Mouse (Mus musculus) stomach, postnatal 0 days (tissue): ENCODE results near the gene Otop3. TPM values are rescaled to one million over a fixed set of nuclear protein-coding genes. Genes with fewer than 3 reads are reported as not detected.

Experiments
- ATAC-seq: fragments of 200-750 bp; cut with Nextera tagmentation; 2 replicates; pipeline ENCODE4 v1.8.0; 2017; ENCODE audit not compliant: low FRiP score, low TSS enrichment
- DNase-seq: peaks from one replicate; pipeline ENCODE4 v3.0.0-alpha.2; 2016; ENCODE audit warnings: low spot score
- H3K27ac ChIP-seq: fragments of 300-500 bp; sonication (generic); replicated peaks from 2 replicates; pipeline ENCODE4 v1.5.1; 2014; ENCODE audit warnings: mild to moderate bottlenecking, control low read depth
- H3K27me3 ChIP-seq: fragments of 300-500 bp; sonication (generic); 2 replicates; pipeline ENCODE4 v1.6.1; 2014; ENCODE audit warnings: low read length; ENCODE audit not compliant: control insufficient read depth, insufficient read depth
- H3K36me3 ChIP-seq: fragments of 300-500 bp; sonication (generic); 2 replicates; pipeline ENCODE4 v1.6.1; 2014; ENCODE audit warnings: low read length, mixed read lengths; ENCODE audit not compliant: control insufficient read depth, insufficient read depth
- H3K4me1 ChIP-seq: fragments of 300-500 bp; sonication (generic); replicated peaks from 2 replicates; pipeline ENCODE4 v1.6.1; 2014; ENCODE audit warnings: antibody characterized with exemption; ENCODE audit not compliant: control insufficient read depth, insufficient read depth
- H3K4me2 ChIP-seq: fragments of 300-500 bp; sonication (generic); replicated peaks from 2 replicates; pipeline ENCODE4 v1.6.1; 2014; ENCODE audit warnings: low read depth, mild to moderate bottlenecking, control low read depth, moderate library complexity
- H3K4me3 ChIP-seq: fragments of 300-500 bp; sonication (generic); 2 replicates; pipeline ENCODE4 v1.5.1; 2014; ENCODE audit warnings: low read depth, low read length, control low read depth
- H3K9ac ChIP-seq: fragments of 300-500 bp; sonication (generic); 2 replicates; pipeline ENCODE4 v1.6.1; 2014; ENCODE audit warnings: mild to moderate bottlenecking, low read length, control low read depth, mixed read lengths
- H3K9me3 ChIP-seq: fragments of 300-500 bp; sonication (generic); 2 replicates; pipeline ENCODE4 v1.6.1; 2016; ENCODE audit warnings: low read length; ENCODE audit not compliant: control insufficient read depth
- CTCF ChIP-seq: IDR thresholded peaks from 2 replicates; pipeline ENCODE4 v1.5.1; 2016; ENCODE audit warnings: antibody characterized with exemption, low read depth, mild to moderate bottlenecking, moderate library complexity
- EP300 ChIP-seq: optimal IDR thresholded peaks from 2 replicates; pipeline ENCODE3; 2016; ENCODE audit warnings: antibody characterized with exemption
- WGBS: fragments of 180-500 bp; shearing (Covaris S2); extraction: QIAGEN DNeasy Blood & Tissue Kit; methylation state at CpG from one replicate; pipeline ENCODE4 v1.1.7; 2014; 5-methylcytosine and 5-hydroxymethylcytosine counted together
- polyA plus RNA-seq: library from polyadenylated mRNA; unstranded; fragments of >200 nt; fragmentation: Nextera tagmentation; extraction: Ambion mirVana; gene quantifications from 2 replicates; pipeline ENCODE4 v1.2.1, GENCODE M21; 2015

Otop3 gene
- polyA plus RNA-seq, 1 experiment from 2014 or later: 20.5 TPM

DNA sequence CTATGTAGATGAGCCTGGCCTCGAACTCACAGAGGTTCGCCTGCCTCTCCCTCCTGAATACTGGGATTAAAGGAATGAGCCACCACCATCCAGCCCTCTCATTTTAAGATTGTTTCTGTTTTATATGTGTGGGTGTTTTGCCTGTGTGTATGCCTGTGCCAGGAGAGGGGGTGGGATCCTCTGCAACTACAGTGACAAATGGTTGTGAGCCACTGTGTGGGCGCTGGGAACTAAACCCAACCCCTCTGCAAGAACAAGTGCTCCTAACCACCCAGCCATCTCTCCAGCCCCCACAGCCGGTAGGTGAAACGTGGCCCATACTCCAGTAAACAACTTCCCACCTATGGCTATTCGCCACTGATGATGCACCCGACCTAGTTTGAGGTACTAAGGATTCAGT, 56.8 kb downstream of the Otop3 start:
- 91% methylated on average over 7 of the region's 7 CpGs for WGBS
- no peak for ATAC-seq
- TF ChIP-seq CTCF: no peak
- no peak for TF ChIP-seq EP300

DNA sequence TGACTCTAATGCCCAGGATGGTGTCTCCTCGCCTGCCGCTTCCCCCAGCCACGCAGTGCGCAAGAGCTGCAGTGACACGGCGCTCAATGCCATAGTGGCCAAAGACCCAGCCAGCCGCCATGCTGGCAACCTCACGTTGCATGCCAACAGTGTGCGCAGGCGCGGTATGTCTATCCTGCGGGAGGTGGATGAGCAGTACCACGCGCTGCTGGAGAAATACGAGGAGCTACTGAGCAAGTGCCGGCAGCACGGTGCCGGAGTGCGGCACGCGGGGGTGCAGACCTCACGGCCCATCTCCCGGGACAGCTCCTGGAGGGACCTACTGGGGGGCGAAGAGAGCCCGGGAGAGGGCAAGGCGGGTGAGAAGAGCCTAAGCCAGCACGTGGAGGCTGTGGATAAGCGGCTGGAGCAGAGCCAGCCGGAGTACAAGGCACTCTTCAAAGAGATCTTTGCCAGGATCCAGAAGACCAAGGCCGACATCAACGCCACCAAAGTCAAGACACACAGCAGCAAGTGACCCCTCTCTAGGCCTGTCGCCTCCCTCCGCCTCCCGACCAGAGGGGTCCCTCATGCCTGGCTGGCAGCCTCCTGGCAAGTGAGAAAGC, 59.3 kb downstream of the Otop3 start:
- H3K27ac ChIP-seq: no peak overlapping the region
- ATAC-seq (0 out of 2 replicates have a peak, but pooled peaks have one; percentile 27), DNase-seq (no peak)
- no peak for TF ChIP-seq EP300
- no peak for TF ChIP-seq CTCF
- no peaks in the 10 kb centered on the region for H3K9me3 ChIP-seq
- H3K36me3 ChIP-seq: 0 out of 2 replicates have a peak, but pooled peaks cover 2% of the 10 kb centered on the region
- H3K9ac ChIP-seq: no peak overlapping the region
- no peaks in the 10 kb centered on the region for H3K27me3 ChIP-seq
- 75% methylated on average over 34 of the region's 34 CpGs for WGBS
- H3K4me2 ChIP-seq: no peak overlapping the region
- H3K4me1 ChIP-seq: no peaks in the 10 kb centered on the region
- no peak overlapping the region for H3K4me3 ChIP-seq

More for the DNA sequence above, 56.8 kb downstream of the Otop3 start:
- Histone ChIP-seq H3K4me3 (no peak overlapping the region), H3K9ac (no peak overlapping the region), H3K27ac (no peak overlapping the region), H3K36me3 (0 out of 2 replicates have a peak, but pooled peaks cover 2% of the 10 kb centered on the region), H3K27me3 (no peaks in the 10 kb centered on the region), H3K9me3 (no peaks in the 10 kb centered on the region), H3K4me1 (no peaks in the 10 kb centered on the region), H3K4me2 (no peak overlapping the region)
- no peak for DNase-seq

Other genes starting within 250 kb of the Otop3 start
- gene Rab37, start 243.3 kb upstream of the Otop3 start, polyA plus RNA-seq: 1.7 TPM in 2 replicates
- gene Cd300lf, start 200.7 kb upstream of the Otop3 start, polyA plus RNA-seq: 0.36 and 0.47 TPM in 2 replicates
- gene Slc9a3r1, start 171.4 kb upstream of the Otop3 start, polyA plus RNA-seq: 104 and 109 TPM in 2 replicates
- gene Tmem104, start 147.2 kb upstream of the Otop3 start, polyA plus RNA-seq: 6.3 and 8.2 TPM in 2 replicates
- 17.7 and 18.1 TPM in 2 replicates for gene Nat9, start 146.9 kb upstream of the Otop3 start, polyA plus RNA-seq
- gene Grin2c, start 67.5 kb upstream of the Otop3 start, polyA plus RNA-seq: not detected in 2 replicates
- 6.7 and 7.3 TPM in 2 replicates for gene Fdxr, start 57.7 kb upstream of the Otop3 start, polyA plus RNA-seq
- gene Fads6, start 37.1 kb upstream of the Otop3 start, polyA plus RNA-seq: 1.3 and 1.5 TPM in 2 replicates
- 4.2 and 4.7 TPM in 2 replicates for gene Otop2, start 27.6 kb upstream of the Otop3 start, polyA plus RNA-seq
- 0.34 and 0.36 TPM in 2 replicates for gene Ush1g, start 12.7 kb upstream of the Otop3 start, polyA plus RNA-seq
- gene Hid1, start 33.0 kb downstream of the Otop3 start, polyA plus RNA-seq: 37.5 and 42.7 TPM in 2 replicates
- 3.9 and 4.1 TPM in 2 replicates for gene Cdr2l, start 47.2 kb downstream of the Otop3 start, polyA plus RNA-seq
- gene Mrpl58, start 69.0 kb downstream of the Otop3 start, polyA plus RNA-seq: 138 and 144 TPM in 2 replicates
- 883 and 916 TPM in 2 replicates for gene Atp5h, start 85.2 kb downstream of the Otop3 start, polyA plus RNA-seq
- 11.6 and 13.0 TPM in 2 replicates for gene Kctd2, start 85.4 kb downstream of the Otop3 start, polyA plus RNA-seq
- gene Trim80, start 105.8 kb downstream of the Otop3 start, polyA plus RNA-seq: 0.10 and 0.13 TPM in 2 replicates
- 14.4 and 17.3 TPM in 2 replicates for gene Slc16a5, start 127.7 kb downstream of the Otop3 start, polyA plus RNA-seq
- 6.3 and 6.5 TPM in 2 replicates for gene Armc7, start 140.9 kb downstream of the Otop3 start, polyA plus RNA-seq
- 145 and 152 TPM in 2 replicates for gene Nt5c, start 157.1 kb downstream of the Otop3 start, polyA plus RNA-seq
- gene Jpt1, start 179.7 kb downstream of the Otop3 start, polyA plus RNA-seq: 356 and 371 TPM in 2 replicates
- 533 and 539 TPM in 2 replicates for gene Sumo2, start 201.5 kb downstream of the Otop3 start, polyA plus RNA-seq
- gene Nup85, start 229.7 kb downstream of the Otop3 start, polyA plus RNA-seq: 44.6 and 47.2 TPM in 2 replicates